Mouse (Mus musculus): ENCODE measurements at regions not wholly inside any gene's neighbourhood (a gene's known extent, or its start where the extent isn't known, plus 50 kb on each side); places are given as distances from the start of the nearest gene placed in this dataset.

DNA sequence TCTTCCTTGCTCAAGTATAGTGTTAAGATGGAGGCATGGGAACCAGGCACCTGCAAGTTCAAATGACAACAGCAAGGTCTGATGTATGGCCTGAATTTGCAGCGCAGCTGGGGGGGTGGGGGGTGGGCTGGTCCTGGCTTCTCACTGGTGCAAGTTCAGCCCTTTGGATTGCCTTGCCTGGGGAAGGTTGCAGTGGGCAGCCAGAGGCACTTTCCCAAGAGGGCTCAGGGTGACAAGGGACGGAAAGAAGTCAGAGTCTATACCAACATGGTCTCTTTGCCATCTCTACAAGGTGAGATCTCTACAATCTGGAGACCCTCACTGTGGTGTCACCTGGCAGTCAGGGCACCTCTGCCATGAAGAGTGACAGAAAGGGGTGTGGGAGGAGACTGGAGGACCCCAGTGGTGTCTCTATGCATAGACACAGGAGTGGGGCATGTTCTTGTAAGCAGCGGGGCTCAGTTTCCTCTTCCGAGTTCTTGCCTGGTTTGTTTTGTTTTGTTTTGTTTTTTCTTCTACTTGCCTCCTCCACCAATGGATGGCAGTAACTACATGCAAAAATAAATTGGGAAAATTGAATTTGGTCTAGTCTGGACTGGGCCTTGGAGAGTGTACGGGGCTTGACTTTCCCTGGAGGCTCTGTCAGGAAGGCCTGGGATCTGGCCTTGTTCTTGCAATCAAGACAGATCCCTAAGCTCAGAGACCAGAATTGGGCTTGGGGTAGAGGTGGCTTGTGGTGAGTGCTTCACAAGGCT is 284.4 kb upstream of the Cnr1 start:
- H3K36me3 ChIP-seq (ENCODE audit: control insufficient read depth, insufficient read depth, low read length) = no peaks in the 10 kb centered on the region
- no peaks in the 10 kb centered on the region for H3K9me3 ChIP-seq (ENCODE audit: control insufficient read depth, low read length)
- no peaks in the 10 kb centered on the region for H3K4me1 ChIP-seq (ENCODE audit: control insufficient read depth, insufficient read depth, low read length)
- no peak overlapping the region for H3K4me2 ChIP-seq (ENCODE audit: low read depth, low read length)
- no peak overlapping the region for H3K9ac ChIP-seq (ENCODE audit: low read depth, low read length)
- 75% methylated on average over 5 of the region's 5 CpGs for WGBS
- no peak overlapping the region for H3K27ac ChIP-seq (replicated peaks; ENCODE audit: low read depth, low read length)
- H3K27me3 ChIP-seq (replicated peaks; ENCODE audit: control insufficient read depth, insufficient read depth, low read length) = no peaks in the 10 kb centered on the region
- H3K4me3 ChIP-seq (ENCODE audit: low read depth, low read length) = no peak overlapping the region
- DNase-seq (ENCODE audit: low spot score) = no peak
- ATAC-seq (ENCODE audit: low read depth) = no peak

DNA sequence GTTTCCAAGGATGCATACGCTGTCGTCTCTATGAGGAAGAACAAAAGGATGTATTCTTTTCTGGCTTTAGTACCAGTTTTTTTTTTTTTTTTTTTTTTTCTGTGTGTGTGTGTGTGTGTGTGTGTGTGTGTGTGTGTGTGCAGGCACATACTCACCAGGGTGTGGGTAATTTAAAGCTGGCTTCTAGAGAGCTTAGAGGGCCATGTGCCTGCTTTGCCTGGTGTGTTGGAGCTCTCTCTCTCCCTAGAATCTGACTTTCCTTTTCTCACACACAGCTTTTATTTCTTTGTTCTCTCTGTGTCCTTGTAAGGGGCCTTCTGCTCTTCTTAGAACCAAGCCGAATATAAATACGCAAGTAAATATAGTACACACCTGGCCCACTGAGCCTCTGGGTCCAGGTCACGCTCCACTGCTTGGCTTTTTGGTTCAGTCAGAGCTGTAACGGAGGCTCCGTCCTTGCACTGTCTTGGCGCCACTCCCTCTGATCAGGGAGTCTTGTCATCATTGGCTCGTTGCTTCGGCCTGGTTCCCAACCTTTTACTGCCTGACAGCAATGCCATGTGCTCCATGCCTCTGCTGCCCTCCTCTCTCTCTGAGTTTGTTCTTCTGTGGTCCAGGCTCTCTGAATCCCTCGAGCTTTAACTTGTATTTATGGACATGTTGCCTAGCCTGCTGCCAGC is 283.7 kb upstream of the Cnr1 start:
- H3K27ac ChIP-seq (replicated peaks; ENCODE audit: low read depth, low read length) = no peak overlapping the region
- 70% methylated on average over 11 of the region's 11 CpGs for WGBS
- no peak for DNase-seq (ENCODE audit: low spot score)
- H3K36me3 ChIP-seq (ENCODE audit: control insufficient read depth, insufficient read depth, low read length) = no peaks in the 10 kb centered on the region
- H3K27me3 ChIP-seq (replicated peaks; ENCODE audit: control insufficient read depth, insufficient read depth, low read length) = no peaks in the 10 kb centered on the region
- H3K4me2 ChIP-seq (ENCODE audit: low read depth, low read length) = no peak overlapping the region
- H3K4me1 ChIP-seq (ENCODE audit: control insufficient read depth, insufficient read depth, low read length) = no peaks in the 10 kb centered on the region
- no peaks in the 10 kb centered on the region for H3K9me3 ChIP-seq (ENCODE audit: control insufficient read depth, low read length)
- no peak overlapping the region for H3K4me3 ChIP-seq (ENCODE audit: low read depth, low read length)
- no peak overlapping the region for H3K9ac ChIP-seq (ENCODE audit: low read depth, low read length)
- no peak for ATAC-seq (ENCODE audit: low read depth)

DNA sequence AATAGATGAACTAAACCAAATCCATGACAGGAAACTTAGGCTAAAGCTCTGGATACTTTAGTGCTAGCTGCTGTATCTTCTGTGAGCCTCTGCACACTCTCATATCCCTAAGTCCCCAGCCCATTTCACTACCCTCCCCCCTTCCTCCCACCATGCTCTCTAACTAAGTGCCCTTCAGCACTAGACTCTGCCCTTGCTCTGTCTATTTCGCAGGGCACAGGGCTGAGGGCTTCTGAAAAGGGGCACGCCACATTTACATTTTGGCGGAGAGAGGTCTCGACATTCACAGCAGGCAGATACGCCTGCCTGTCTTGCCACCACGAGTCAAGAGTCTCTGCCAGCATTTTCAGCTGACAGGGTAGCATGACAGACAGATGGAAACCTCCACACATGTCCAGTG is 282.5 kb upstream of the Cnr1 start:
- H3K4me3 ChIP-seq (ENCODE audit: low read depth, low read length) = no peak overlapping the region
- H3K4me2 ChIP-seq (ENCODE audit: low read depth, low read length) = no peak overlapping the region
- 63% methylated on average over 6 of the region's 6 CpGs for WGBS
- no peak overlapping the region for H3K27ac ChIP-seq (replicated peaks; ENCODE audit: low read depth, low read length)
- H3K9ac ChIP-seq (ENCODE audit: low read depth, low read length) = no peak overlapping the region
- H3K36me3 ChIP-seq (ENCODE audit: control insufficient read depth, insufficient read depth, low read length) = no peaks in the 10 kb centered on the region
- H3K9me3 ChIP-seq (ENCODE audit: control insufficient read depth, low read length) = no peaks in the 10 kb centered on the region
- DNase-seq (ENCODE audit: low spot score) (no peak), ATAC-seq (ENCODE audit: low read depth) (no peak)
- no peaks in the 10 kb centered on the region for H3K4me1 ChIP-seq (ENCODE audit: control insufficient read depth, insufficient read depth, low read length)
- no peaks in the 10 kb centered on the region for H3K27me3 ChIP-seq (replicated peaks; ENCODE audit: control insufficient read depth, insufficient read depth, low read length)

DNA sequence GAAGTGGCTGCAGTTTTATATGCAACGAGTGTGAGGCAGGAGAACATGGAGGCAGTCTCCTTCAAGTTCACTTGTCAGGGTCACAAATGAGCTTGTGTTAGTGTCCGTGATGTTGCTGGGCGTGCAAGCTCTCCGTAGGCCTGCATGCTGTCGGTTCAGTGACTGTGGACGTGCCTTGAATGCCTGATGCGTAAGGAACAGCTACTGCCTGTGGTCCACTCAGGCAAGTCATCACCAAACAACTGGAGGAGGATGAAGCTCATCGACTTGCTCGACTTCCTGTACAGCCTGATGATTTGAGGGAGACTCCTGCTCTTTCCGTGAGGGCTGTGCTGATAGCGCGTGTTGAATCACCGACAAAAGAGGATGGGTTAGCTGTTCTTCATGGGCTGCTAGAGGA is 281.9 kb upstream of the Cnr1 start:
- DNase-seq (ENCODE audit: low spot score) (no peak), ATAC-seq (ENCODE audit: low read depth) (no peak)
- H3K4me3 ChIP-seq (ENCODE audit: low read depth, low read length) = no peak overlapping the region
- 89% methylated on average over 13 of the region's 13 CpGs for WGBS
- H3K27me3 ChIP-seq (replicated peaks; ENCODE audit: control insufficient read depth, insufficient read depth, low read length) = no peaks in the 10 kb centered on the region
- no peak overlapping the region for H3K9ac ChIP-seq (ENCODE audit: low read depth, low read length)
- no peak overlapping the region for H3K27ac ChIP-seq (replicated peaks; ENCODE audit: low read depth, low read length)
- H3K4me2 ChIP-seq (ENCODE audit: low read depth, low read length) = no peak overlapping the region
- no peaks in the 10 kb centered on the region for H3K9me3 ChIP-seq (ENCODE audit: control insufficient read depth, low read length)
- no peaks in the 10 kb centered on the region for H3K36me3 ChIP-seq (ENCODE audit: control insufficient read depth, insufficient read depth, low read length)
- H3K4me1 ChIP-seq (ENCODE audit: control insufficient read depth, insufficient read depth, low read length) = no peaks in the 10 kb centered on the region

DNA sequence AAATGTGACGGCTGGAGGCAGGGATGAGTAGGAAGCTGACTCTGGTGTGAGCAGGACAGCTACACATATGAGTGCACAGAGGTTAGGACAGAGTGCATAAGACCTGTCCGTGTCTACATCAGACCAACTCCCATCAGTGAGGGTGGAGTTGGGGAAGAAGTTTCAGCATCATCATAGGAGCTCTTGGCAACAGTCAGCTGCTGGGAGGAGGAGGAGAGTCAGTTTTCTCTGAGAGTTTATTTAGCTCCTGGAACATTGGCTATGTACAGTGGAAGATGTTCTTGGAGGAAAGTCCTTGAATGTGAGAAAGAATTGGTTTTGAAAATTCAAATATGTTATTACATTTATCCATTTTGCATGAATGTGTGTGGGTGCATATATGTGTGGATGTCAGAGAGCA is 279.2 kb upstream of the Cnr1 start:
- Histone ChIP-seq H3K9ac (ENCODE audit: low read depth, low read length) (no peak overlapping the region), H3K27me3 (replicated peaks; ENCODE audit: control insufficient read depth, insufficient read depth, low read length) (no peaks in the 10 kb centered on the region), H3K9me3 (ENCODE audit: control insufficient read depth, low read length) (no peaks in the 10 kb centered on the region), H3K27ac (replicated peaks; ENCODE audit: low read depth, low read length) (no peak overlapping the region), H3K4me3 (ENCODE audit: low read depth, low read length) (no peak overlapping the region), H3K36me3 (ENCODE audit: control insufficient read depth, insufficient read depth, low read length) (no peaks in the 10 kb centered on the region), H3K4me2 (ENCODE audit: low read depth, low read length) (no peak overlapping the region), H3K4me1 (ENCODE audit: control insufficient read depth, insufficient read depth, low read length) (no peaks in the 10 kb centered on the region)
- DNase-seq (ENCODE audit: low spot score) = no peak
- no peak for ATAC-seq (ENCODE audit: low read depth)
- WGBS = 90% methylated on average over 2 of the region's 2 CpGs

DNA sequence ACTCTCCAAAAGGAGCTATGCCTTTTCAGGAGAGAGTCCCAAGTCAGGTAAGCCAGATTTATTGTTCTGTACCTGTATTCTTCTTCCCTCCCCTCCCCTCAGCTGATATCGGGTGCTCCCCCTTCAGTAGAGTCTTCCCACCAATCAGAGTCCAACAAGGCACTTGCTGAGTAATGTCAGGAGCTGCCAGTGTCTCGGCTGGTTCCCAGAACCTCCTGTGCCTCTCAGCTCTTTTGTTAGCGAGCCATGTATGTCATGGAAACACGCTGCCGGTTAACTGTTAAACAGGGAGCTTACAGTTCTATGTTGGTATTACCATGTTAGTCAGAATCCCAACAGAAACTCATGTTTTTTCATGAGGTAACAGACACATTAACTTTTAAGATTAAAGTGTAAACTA is 273.1 kb upstream of the Cnr1 start:
- Histone ChIP-seq H3K4me2 (ENCODE audit: low read depth, low read length) (no peak overlapping the region), H3K36me3 (ENCODE audit: control insufficient read depth, insufficient read depth, low read length) (no peaks in the 10 kb centered on the region), H3K27ac (replicated peaks; ENCODE audit: low read depth, low read length) (no peak overlapping the region), H3K4me3 (ENCODE audit: low read depth, low read length) (no peak overlapping the region), H3K9ac (ENCODE audit: low read depth, low read length) (no peak overlapping the region), H3K27me3 (replicated peaks; ENCODE audit: control insufficient read depth, insufficient read depth, low read length) (no peaks in the 10 kb centered on the region), H3K4me1 (ENCODE audit: control insufficient read depth, insufficient read depth, low read length) (no peaks in the 10 kb centered on the region), H3K9me3 (ENCODE audit: control insufficient read depth, low read length) (no peaks in the 10 kb centered on the region)
- ATAC-seq (ENCODE audit: low read depth) (no peak), DNase-seq (ENCODE audit: low spot score) (no peak)
- 74% methylated on average over 5 of the region's 5 CpGs for WGBS

DNA sequence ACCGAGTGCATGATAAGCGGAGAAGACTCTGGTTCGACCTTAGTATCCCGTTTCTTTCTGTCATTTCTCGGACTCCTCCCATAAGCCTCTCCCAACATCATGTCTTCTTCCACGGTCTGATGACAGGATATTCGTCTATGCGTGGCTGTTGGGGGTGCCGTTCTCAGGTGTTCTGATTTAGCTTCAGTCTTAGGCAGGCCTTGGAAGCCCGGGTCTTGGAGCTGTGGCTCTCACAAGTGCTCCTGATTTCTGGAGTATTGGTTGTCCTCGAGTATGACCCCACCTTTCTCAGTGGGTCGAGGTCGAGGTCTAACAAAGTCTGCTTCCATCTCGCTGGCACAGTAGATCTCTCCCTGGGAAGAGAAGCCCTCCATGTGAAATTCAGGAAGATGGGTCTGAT is 264.6 kb upstream of the Cnr1 start:
- Histone ChIP-seq H3K27ac (replicated peaks; ENCODE audit: low read depth, low read length) (no peak overlapping the region), H3K36me3 (ENCODE audit: control insufficient read depth, insufficient read depth, low read length) (no peaks in the 10 kb centered on the region), H3K9me3 (ENCODE audit: control insufficient read depth, low read length) (no peaks in the 10 kb centered on the region), H3K4me3 (ENCODE audit: low read depth, low read length) (no peak overlapping the region), H3K9ac (ENCODE audit: low read depth, low read length) (no peak overlapping the region), H3K4me2 (ENCODE audit: low read depth, low read length) (no peak overlapping the region), H3K4me1 (ENCODE audit: control insufficient read depth, insufficient read depth, low read length) (no peaks in the 10 kb centered on the region), H3K27me3 (replicated peaks; ENCODE audit: control insufficient read depth, insufficient read depth, low read length) (no peaks in the 10 kb centered on the region)
- DNase-seq (ENCODE audit: low spot score) = no peak
- 89% methylated on average over 14 of the region's 14 CpGs for WGBS
- no peak for ATAC-seq (ENCODE audit: low read depth)

DNA sequence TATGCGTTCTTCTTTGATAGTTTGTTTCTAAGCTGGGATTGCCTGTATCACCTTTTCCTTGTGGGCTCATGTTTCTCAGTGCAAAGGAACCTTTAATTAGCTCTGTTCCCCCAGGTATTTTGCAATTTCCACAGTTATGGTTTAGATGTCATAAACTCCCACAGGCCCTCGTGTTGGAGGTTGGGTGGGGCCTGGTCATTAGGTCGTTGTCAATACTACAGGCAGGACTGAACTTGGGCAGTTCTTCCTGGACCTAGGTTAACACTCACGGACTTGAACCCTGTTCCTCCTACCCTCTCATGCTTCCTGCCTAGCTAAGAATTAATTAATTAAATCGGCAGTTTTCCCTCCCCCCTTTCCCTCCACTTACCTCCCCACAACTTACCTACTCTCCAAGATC is 263.8 kb upstream of the Cnr1 start:
- Histone ChIP-seq H3K4me1 (ENCODE audit: control insufficient read depth, insufficient read depth, low read length) (no peaks in the 10 kb centered on the region), H3K9me3 (ENCODE audit: control insufficient read depth, low read length) (no peaks in the 10 kb centered on the region), H3K27me3 (replicated peaks; ENCODE audit: control insufficient read depth, insufficient read depth, low read length) (no peaks in the 10 kb centered on the region), H3K4me3 (ENCODE audit: low read depth, low read length) (no peak overlapping the region), H3K27ac (replicated peaks; ENCODE audit: low read depth, low read length) (no peak overlapping the region), H3K4me2 (ENCODE audit: low read depth, low read length) (no peak overlapping the region), H3K36me3 (ENCODE audit: control insufficient read depth, insufficient read depth, low read length) (no peaks in the 10 kb centered on the region), H3K9ac (ENCODE audit: low read depth, low read length) (no peak overlapping the region)
- WGBS = 59% methylated on average over 5 of the region's 5 CpGs
- no peak for DNase-seq (ENCODE audit: low spot score)
- ATAC-seq (ENCODE audit: low read depth) = peak; percentile 20; the same call in 1 of the 2 replicates

DNA sequence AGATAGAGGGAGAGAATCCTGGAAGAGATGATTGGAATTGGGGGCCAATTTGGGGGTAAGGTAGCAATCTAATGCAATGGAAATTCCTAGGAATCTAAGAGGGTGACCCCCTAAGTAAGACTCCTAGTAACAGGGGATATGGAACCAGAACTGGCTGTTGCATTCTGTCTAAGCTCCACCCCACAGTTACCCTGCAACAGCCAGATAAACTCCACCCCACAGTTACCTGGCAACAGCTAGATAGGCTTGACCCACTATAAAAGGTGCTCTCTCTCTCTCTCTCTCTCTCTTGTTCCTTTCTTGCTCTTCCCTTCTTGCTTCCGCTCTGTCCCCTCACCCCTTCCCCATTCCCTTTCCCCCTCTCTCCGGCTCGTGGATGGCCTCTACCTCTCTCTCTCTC is 262.5 kb upstream of the Cnr1 start:
- no peak for DNase-seq (ENCODE audit: low spot score)
- Histone ChIP-seq H3K9me3 (ENCODE audit: control insufficient read depth, low read length) (no peaks in the 10 kb centered on the region), H3K36me3 (ENCODE audit: control insufficient read depth, insufficient read depth, low read length) (no peaks in the 10 kb centered on the region), H3K4me2 (ENCODE audit: low read depth, low read length) (no peak overlapping the region), H3K4me1 (ENCODE audit: control insufficient read depth, insufficient read depth, low read length) (no peaks in the 10 kb centered on the region), H3K27ac (replicated peaks; ENCODE audit: low read depth, low read length) (no peak overlapping the region), H3K27me3 (replicated peaks; ENCODE audit: control insufficient read depth, insufficient read depth, low read length) (no peaks in the 10 kb centered on the region), H3K4me3 (ENCODE audit: low read depth, low read length) (no peak overlapping the region), H3K9ac (ENCODE audit: low read depth, low read length) (no peak overlapping the region)
- ATAC-seq (ENCODE audit: low read depth) = no peak
- 98% methylated on average over 3 of the region's 3 CpGs for WGBS
